Mouse (Mus musculus) kidney, embryonic 14.5 days (tissue): Measurements from ENCODE around the gene Apoc3. TPM values are rescaled to one million over a fixed set of nuclear protein-coding genes. Genes with fewer than 3 reads are reported as not detected.

Experiments
- ATAC-seq: fragments of 200-750 bp; cut with Nextera tagmentation; 2 replicates; pipeline ENCODE4 v1.8.0; 2017; ENCODE audit warnings: moderate number of reproducible peaks, mild to moderate bottlenecking, moderate TSS enrichment, moderate library complexity; ENCODE audit not compliant: low FRiP score, low TSS enrichment
- H3K27ac ChIP-seq: fragments of 300-500 bp; sonication (generic); 2 replicates; pipeline ENCODE4 v1.5.1; 2014; ENCODE audit warnings: low read depth, mild to moderate bottlenecking, low read length, moderate library complexity, mixed read lengths
- H3K27me3 ChIP-seq: fragments of 300-500 bp; sonication (generic); 2 replicates; pipeline ENCODE4 v1.6.1; 2014; ENCODE audit warnings: mild to moderate bottlenecking, low read length; ENCODE audit not compliant: control insufficient read depth, insufficient read depth
- H3K36me3 ChIP-seq: fragments of 300-500 bp; sonication (generic); 2 replicates; pipeline ENCODE4 v1.6.1; 2014; ENCODE audit warnings: low read length, mixed read lengths; ENCODE audit not compliant: control insufficient read depth, insufficient read depth
- H3K4me1 ChIP-seq: fragments of 300-500 bp; sonication (generic); 2 replicates; pipeline ENCODE4 v1.6.1; 2014; ENCODE audit warnings: low read length, mixed read lengths; ENCODE audit not compliant: control insufficient read depth, insufficient read depth
- H3K4me2 ChIP-seq: fragments of 300-500 bp; sonication (generic); replicated peaks from 2 replicates; pipeline ENCODE4 v1.6.1; 2014; ENCODE audit warnings: low read depth, mild to moderate bottlenecking, low read length
- H3K4me3 ChIP-seq: fragments of 300-500 bp; sonication (generic); 2 replicates; pipeline ENCODE4 v1.5.1; 2014; ENCODE audit warnings: mild to moderate bottlenecking, low read length
- H3K9ac ChIP-seq: fragments of 300-500 bp; sonication (generic); 2 replicates; pipeline ENCODE4 v1.6.1; 2014; ENCODE audit warnings: low read depth, mild to moderate bottlenecking, low read length, moderate library complexity
- H3K9me3 ChIP-seq: fragments of 300-500 bp; sonication (generic); 2 replicates; pipeline ENCODE4 v1.6.1; 2016; ENCODE audit warnings: low read length; ENCODE audit not compliant: control insufficient read depth
- WGBS: fragments of 180-500 bp; shearing (Covaris S2); extraction: QIAGEN DNeasy Blood & Tissue Kit; methylation state at CpG from one replicate; pipeline ENCODE4 v1.1.7; 2014; 5-methylcytosine and 5-hydroxymethylcytosine counted together
- polyA plus RNA-seq: library from polyadenylated mRNA; unstranded; fragments of >200 nt; fragmentation: Nextera tagmentation; extraction: Ambion mirVana; gene quantifications from 2 replicates; pipeline ENCODE4 v1.2.1, GENCODE M21; 2014

Gene Apoc3
- polyA plus RNA-seq, 1 experiment from 2014 or later: not detected

GRCm38 (mm10) chr9:46224945-46225660 is 10.3 kb downstream of the Apoc3 start:
- Histone ChIP-seq H3K4me1 (0 out of 2 replicates have a peak, but pooled peaks cover 1% of the 10 kb centered on the region), H3K4me2 (no peak overlapping the region), H3K9me3 (no peaks in the 10 kb centered on the region), H3K4me3 (no peak overlapping the region), H3K27ac (no peak overlapping the region), H3K36me3 (peaks cover 25% of the 10 kb centered on the region; the same call in 1 of the 2 replicates), H3K9ac (no peak overlapping the region), H3K27me3 (no peaks in the 10 kb centered on the region)
- ATAC-seq: no peak
- WGBS: 65% methylated on average over 5 of the region's 5 CpGs

GRCm38 (mm10) chr9:46224101-46224500 is 11.3 kb downstream of the Apoc3 start:
- WGBS: 65% methylated on average over 3 of the region's 3 CpGs
- Histone ChIP-seq H3K9me3 (no peaks in the 10 kb centered on the region), H3K4me1 (0 out of 2 replicates have a peak, but pooled peaks cover 3% of the 10 kb centered on the region), H3K4me2 (no peak overlapping the region), H3K36me3 (peaks cover 33% of the 10 kb centered on the region; the same call in 1 of the 2 replicates), H3K4me3 (no peak overlapping the region), H3K27ac (no peak overlapping the region), H3K27me3 (no peaks in the 10 kb centered on the region), H3K9ac (no peak overlapping the region)
- ATAC-seq: no peak

GRCm38 (mm10) chr9:46223090-46223489 is 12.3 kb downstream of the Apoc3 start:
- 0 out of 2 replicates have a peak, but pooled peaks cover 3% of the 10 kb centered on the region for H3K4me1 ChIP-seq
- H3K9me3 ChIP-seq: no peaks in the 10 kb centered on the region
- 90% methylated on average over 6 of the region's 6 CpGs for WGBS
- H3K4me2 ChIP-seq: no peak overlapping the region
- no peak overlapping the region for H3K27ac ChIP-seq
- H3K27me3 ChIP-seq: no peaks in the 10 kb centered on the region
- H3K36me3 ChIP-seq: peaks cover 34% of the 10 kb centered on the region; the same call in 1 of the 2 replicates
- no peak overlapping the region for H3K9ac ChIP-seq
- ATAC-seq: no peak
- no peak overlapping the region for H3K4me3 ChIP-seq

GRCm38 (mm10) chr9:46218176-46218575 is 17.3 kb downstream of the Apoc3 start:
- ATAC-seq: no peak
- H3K4me1 ChIP-seq: 0 out of 2 replicates have a peak, but pooled peaks cover 3% of the 10 kb centered on the region
- H3K4me2 ChIP-seq: no peak overlapping the region
- peaks cover 48% of the 10 kb centered on the region; the same call in 1 of the 2 replicates for H3K36me3 ChIP-seq
- no peak overlapping the region for H3K9ac ChIP-seq
- 72% methylated on average over 9 of the region's 9 CpGs for WGBS
- no peak overlapping the region for H3K27ac ChIP-seq
- no peaks in the 10 kb centered on the region for H3K27me3 ChIP-seq
- H3K9me3 ChIP-seq: no peaks in the 10 kb centered on the region
- no peak overlapping the region for H3K4me3 ChIP-seq

- Histone ChIP-seq H3K4me3 (no peak overlapping the region), H3K27ac (no peak overlapping the region), H3K36me3 (peaks cover 49% of the 10 kb centered on the region; the same call in 1 of the 2 replicates), H3K4me1 (0 out of 2 replicates have a peak, but pooled peaks cover 3% of the 10 kb centered on the region), H3K4me2 (no peak overlapping the region), H3K9ac (no peak overlapping the region), H3K27me3 (no peaks in the 10 kb centered on the region), H3K9me3 (no peaks in the 10 kb centered on the region)
- 89% methylated on average over 13 of the region's 13 CpGs for WGBS
- ATAC-seq: no peak
These were observed 18.5 kb downstream of the Apoc3 start for GRCm38 (mm10) chr9:46216744-46217470.

- ATAC-seq: no peak
- H3K27ac ChIP-seq: no peak overlapping the region
- no peak overlapping the region for H3K9ac ChIP-seq
- H3K4me1 ChIP-seq: 0 out of 2 replicates have a peak, but pooled peaks cover 3% of the 10 kb centered on the region
- no peak overlapping the region for H3K4me3 ChIP-seq
- H3K9me3 ChIP-seq: no peaks in the 10 kb centered on the region
- H3K36me3 ChIP-seq: peaks cover 49% of the 10 kb centered on the region
- 85% methylated on average over 11 of the region's 11 CpGs for WGBS
- no peak overlapping the region for H3K4me2 ChIP-seq
- H3K27me3 ChIP-seq: no peaks in the 10 kb centered on the region
These were observed 19.8 kb downstream of the Apoc3 start for GRCm38 (mm10) chr9:46215338-46216322.

- peaks cover 51% of the 10 kb centered on the region for H3K36me3 ChIP-seq
- no peak overlapping the region for H3K27ac ChIP-seq
- no peaks in the 10 kb centered on the region for H3K9me3 ChIP-seq
- WGBS: 94% methylated on average over 10 of the region's 10 CpGs
- ATAC-seq: no peak
- no peaks in the 10 kb centered on the region for H3K27me3 ChIP-seq
- H3K4me2 ChIP-seq: no peak overlapping the region
- no peak overlapping the region for H3K4me3 ChIP-seq
- H3K4me1 ChIP-seq: 0 out of 2 replicates have a peak, but pooled peaks cover 2% of the 10 kb centered on the region
- H3K9ac ChIP-seq: no peak overlapping the region
These were observed 20.5 kb downstream of the Apoc3 start for GRCm38 (mm10) chr9:46214946-46215337.

- 74% methylated on average over 4 of the region's 4 CpGs for WGBS
- H3K9ac ChIP-seq: no peak overlapping the region
- no peaks in the 10 kb centered on the region for H3K4me1 ChIP-seq
- H3K27ac ChIP-seq: no peak overlapping the region
- H3K4me2 ChIP-seq: no peak overlapping the region
- no peaks in the 10 kb centered on the region for H3K9me3 ChIP-seq
- no peaks in the 10 kb centered on the region for H3K27me3 ChIP-seq
- ATAC-seq: no peak
- peaks cover 47% of the 10 kb centered on the region for H3K36me3 ChIP-seq
- H3K4me3 ChIP-seq: no peak overlapping the region
These were observed 21.2 kb downstream of the Apoc3 start for GRCm38 (mm10) chr9:46214276-46214675.
